Mouse (Mus musculus): ENCODE measurements around the gene Arid5b.

DNA sequence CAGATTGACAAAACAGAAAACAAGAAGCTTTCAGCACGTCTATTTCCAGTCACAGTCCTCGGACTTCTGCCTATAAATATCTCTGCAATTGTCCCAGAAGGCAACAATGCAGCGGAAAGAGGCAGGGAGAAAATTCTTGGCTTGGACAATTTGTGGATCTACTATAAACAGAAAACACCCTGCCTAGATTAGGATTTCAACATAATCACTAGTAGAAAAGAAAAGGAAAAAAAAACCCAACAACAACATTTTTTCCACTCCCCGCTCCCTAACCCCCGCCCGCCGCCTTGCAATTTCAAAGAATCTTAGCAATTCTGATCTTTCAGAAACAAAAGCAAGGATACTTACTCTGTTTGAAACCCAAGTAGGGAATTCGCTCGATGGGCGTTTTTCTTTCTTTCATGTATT, 150.1 kb downstream of the Arid5b start:
- no peak for TF ChIP-seq CTCF (IDR thresholded peaks at IDR 0.05; ENCODE audit: borderline replicate concordance, control insufficient read depth, extremely low read depth, insufficient read depth, low read length, poor library complexity)
- no peak for TF ChIP-seq POLR2A (IDR thresholded peaks at IDR 0.05; ENCODE audit: control insufficient read depth, extremely low read depth, insufficient read depth, low read length, poor library complexity)
